Mouse (Mus musculus): ENCODE measurements around the gene Syn2. TPM values are rescaled to one million over a fixed set of nuclear protein-coding genes. Genes with fewer than 3 reads are reported as not detected.

Syn2 gene
- total RNA-seq, 2 experiments from 2014 or later, result 445 to 453 TPM

- DNase-seq (ENCODE audit: extremely low spot score in 1 of 2, low spot score in 2 of 2), result no peak
- intact Hi-C loops (cut with DNase I), result no loop called here
- no peak for TF ChIP-seq CTCF (IDR thresholded peaks at IDR 0.05)
- H3K4me3 ChIP-seq, result peak within 1 kb of the TSS; percentile 21
- peak within 1 kb of the TSS; percentile 75 for H3K27ac ChIP-seq
Observed at GRCm38 (mm10) chr6:115252099-115252873, 117.6 kb downstream of the Syn2 start, which contains the start of gene Timp4. Timp4 (minus strand) TSS chr6:115252205.

GRCm38 (mm10) chr6:115255171-115255570 lies 120.5 kb downstream of the Syn2 start:
- Histone ChIP-seq H3K4me3 (no peak overlapping the region), H3K27ac (no peak overlapping the region)
- intact Hi-C loops (cut with DNase I), result no loop called here
- no peak for TF ChIP-seq CTCF (IDR thresholded peaks at IDR 0.05)
- DNase-seq (ENCODE audit: extremely low spot score in 1 of 2, low spot score in 2 of 2), result no peak

GRCm38 (mm10) chr6:115260507-115260906 lies 125.8 kb downstream of the Syn2 start:
- Histone ChIP-seq H3K4me3 (no peak overlapping the region), H3K27ac (no peak overlapping the region)
- no peak for TF ChIP-seq CTCF (IDR thresholded peaks at IDR 0.05)
- no peak for DNase-seq (ENCODE audit: extremely low spot score in 1 of 2, low spot score in 2 of 2)
- intact Hi-C loops (cut with DNase I), result no loop called here

GRCm38 (mm10) chr6:115266791-115267190 lies 132.1 kb downstream of the Syn2 start:
- intact Hi-C loops (cut with DNase I), result loop anchor here (5.0 kb wide), 1 partner anchor 271 kb away; no protein-coding TSS in a partner anchor
- no peak for DNase-seq (ENCODE audit: extremely low spot score in 1 of 2, low spot score in 2 of 2)
- H3K27ac ChIP-seq, result no peak overlapping the region
- TF ChIP-seq CTCF (IDR thresholded peaks at IDR 0.05), result no peak
- H3K4me3 ChIP-seq, result no peak overlapping the region

GRCm38 (mm10) chr6:115267916-115268315 lies 133.2 kb downstream of the Syn2 start:
- peak; percentile 92 for TF ChIP-seq CTCF (IDR thresholded peaks at IDR 0.05)
- DNase-seq (ENCODE audit: extremely low spot score in 1 of 2, low spot score in 2 of 2), result peak; percentile 65 to 73
- Histone ChIP-seq H3K27ac (no peak overlapping the region), H3K4me3 (no peak overlapping the region)
- intact Hi-C loops (cut with DNase I), result loop anchor here (1.0 to 5.0 kb wide), 3 partner anchors 41 to 269 kb away; partner anchors contain the start of gene Gm17482

GRCm38 (mm10) chr6:115268551-115269385 lies 134.1 kb downstream of the Syn2 start:
- H3K4me3 ChIP-seq, result no peak overlapping the region
- DNase-seq (ENCODE audit: extremely low spot score in 1 of 2, low spot score in 2 of 2), result no peak
- intact Hi-C loops (cut with DNase I), result loop anchor here (1.0 to 5.0 kb wide), 3 partner anchors 41 to 269 kb away; partner anchors contain the start of gene Gm17482
- H3K27ac ChIP-seq, result no peak overlapping the region
- TF ChIP-seq CTCF (IDR thresholded peaks at IDR 0.05), result no peak

GRCm38 (mm10) chr6:115269561-115269960 lies 134.9 kb downstream of the Syn2 start:
- H3K4me3 ChIP-seq, result no peak overlapping the region
- no peak overlapping the region for H3K27ac ChIP-seq
- TF ChIP-seq CTCF (IDR thresholded peaks at IDR 0.05), result no peak
- no peak for DNase-seq (ENCODE audit: extremely low spot score in 1 of 2, low spot score in 2 of 2)
- intact Hi-C loops (cut with DNase I), result loop anchor here (5.0 kb wide), 1 partner anchor 268 kb away; no protein-coding TSS in a partner anchor

GRCm38 (mm10) chr6:115270085-115270484 lies 135.4 kb downstream of the Syn2 start:
- Histone ChIP-seq H3K27ac (no peak overlapping the region), H3K4me3 (no peak overlapping the region)
- intact Hi-C loops (cut with DNase I), result no loop called here
- no peak for DNase-seq (ENCODE audit: extremely low spot score in 1 of 2, low spot score in 2 of 2)
- TF ChIP-seq CTCF (IDR thresholded peaks at IDR 0.05), result no peak

GRCm38 (mm10) chr6:115271326-115271725 lies 136.6 kb downstream of the Syn2 start:
- DNase-seq (ENCODE audit: extremely low spot score in 1 of 2, low spot score in 2 of 2), result no peak
- intact Hi-C loops (cut with DNase I), result no loop called here
- Histone ChIP-seq H3K4me3 (no peak overlapping the region), H3K27ac (no peak overlapping the region)
- no peak for TF ChIP-seq CTCF (IDR thresholded peaks at IDR 0.05)

GRCm38 (mm10) chr6:115271866-115272271 lies 137.2 kb downstream of the Syn2 start:
- TF ChIP-seq CTCF (IDR thresholded peaks at IDR 0.05), result no peak
- DNase-seq (ENCODE audit: extremely low spot score in 1 of 2, low spot score in 2 of 2), result no peak
- intact Hi-C loops (cut with DNase I), result no loop called here
- Histone ChIP-seq H3K4me3 (no peak overlapping the region), H3K27ac (no peak overlapping the region)

- Histone ChIP-seq H3K4me3 (no peak overlapping the region), H3K27ac (no peak overlapping the region; the same call in 1 of the 2 replicates)
- TF ChIP-seq CTCF (IDR thresholded peaks at IDR 0.05), result no peak
- no peak for DNase-seq (ENCODE audit: extremely low spot score in 1 of 2, low spot score in 2 of 2)
- intact Hi-C loops (cut with DNase I), result no loop called here
Observed at GRCm38 (mm10) chr6:115273346-115273745, 138.6 kb downstream of the Syn2 start.

- Histone ChIP-seq H3K27ac (no peak overlapping the region), H3K4me3 (no peak overlapping the region)
- no peak for DNase-seq (ENCODE audit: extremely low spot score in 1 of 2, low spot score in 2 of 2)
- intact Hi-C loops (cut with DNase I), result no loop called here
- no peak for TF ChIP-seq CTCF (IDR thresholded peaks at IDR 0.05)
Observed at GRCm38 (mm10) chr6:115274705-115275104, 140.0 kb downstream of the Syn2 start.
